21 mouse cellular contexts compared by ENCODE assay signal in genomic region chr10:130234576-130234975, GRCm38 (mm10). TPM values are rescaled to one million over a fixed set of nuclear protein-coding genes. Genes with fewer than 3 reads are reported as not detected.
"Had no signal": no experiment of that assay in that cellular context is flagged by ENCODE, and none has a peak within 500 bp of the region (broad histone marks: within the 10 kb centered on the region; RNA-seq: fewer than 3 reads in every experiment).

No protein-coding gene starts in this region.

- H3K4me2 ChIP-seq: kidney, embryonic 15.5 days; liver, embryonic 11.5 days; liver, embryonic 15.5 days had no signal

- H3K9me3 ChIP-seq: kidney, embryonic 15.5 days; limb, embryonic 10.5 days; liver, embryonic 15.5 days had no signal

- H3K4me1 ChIP-seq: kidney, embryonic 15.5 days; limb, embryonic 10.5 days; liver, embryonic 15.5 days had no signal

- ATAC-seq: lung, postnatal 0 days had no signal

- DNase-seq: kidney, adult 2 months; kidney, postnatal 14 days; lung, adult 2 months; lung, postnatal 36 days; spleen, adult 18-20 months; thymus, adult 18-20 months; thymus, postnatal 14 days had no signal

- H3K9ac ChIP-seq: kidney, embryonic 15.5 days; liver, embryonic 15.5 days had no signal

- H3K27me3 ChIP-seq: kidney, embryonic 15.5 days; liver, embryonic 15.5 days had no signal

- H3K36me3 ChIP-seq: kidney, embryonic 15.5 days; limb, embryonic 10.5 days; liver, embryonic 15.5 days had no signal

- H3K27ac ChIP-seq: kidney, embryonic 15.5 days; left cerebral cortex, adult 2 months; limb, embryonic 10.5 days; liver, embryonic 15.5 days had no signal

- H3K4me3 ChIP-seq: kidney, embryonic 15.5 days; left cerebral cortex, adult 2 months; limb, embryonic 10.5 days; liver, embryonic 15.5 days had no signal

RNA-seq across cellular contexts. Expression of gene Olfr827, which starts 20.4 kb away (rescaled TPM):
- total RNA-seq: layer of hippocampus, adult 8-10 months; layer of hippocampus, postnatal 14 days; left cerebral cortex, adult 2 months; left cerebral cortex, postnatal 14 days; megakaryocyte progenitor cell, adult 5-6 weeks; neutrophil, adult 5-6 weeks had no signal
- polyA plus RNA-seq: kidney, adult 2 months; kidney, embryonic 15.5 days; large intestine, adult 2 months; limb, embryonic 10.5 days; limb, embryonic 14.5 days; liver, embryonic 11.5 days; liver, embryonic 15.5 days; lung, adult 2 months; lung, postnatal 0 days; stomach, embryonic 14.5 days had no signal

RNA-seq across cellular contexts. Expression of gene Neurod4, which starts 45.5 kb away (rescaled TPM):
- total RNA-seq: megakaryocyte progenitor cell, adult 5-6 weeks had no signal
- polyA plus RNA-seq: kidney, adult 2 months; kidney, embryonic 15.5 days; large intestine, adult 2 months; liver, embryonic 11.5 days; liver, embryonic 15.5 days; lung, adult 2 months; lung, postnatal 0 days; stomach, embryonic 14.5 days had no signal

RNA-seq across cellular contexts. Expression of gene Olfr826, which starts 50.6 kb away (rescaled TPM):
- total RNA-seq: layer of hippocampus, adult 8-10 months; layer of hippocampus, postnatal 14 days; left cerebral cortex, adult 2 months; left cerebral cortex, postnatal 14 days; megakaryocyte progenitor cell, adult 5-6 weeks; neutrophil, adult 5-6 weeks had no signal
- polyA plus RNA-seq: kidney, adult 2 months; kidney, embryonic 15.5 days; large intestine, adult 2 months; limb, embryonic 10.5 days; limb, embryonic 14.5 days; liver, embryonic 11.5 days; liver, embryonic 15.5 days; lung, adult 2 months; lung, postnatal 0 days; stomach, embryonic 14.5 days had no signal
